Mouse (Mus musculus) spleen, adult 2 months (tissue): Measurements from ENCODE around the gene Ppp6r1. TPM values are rescaled to one million over a fixed set of nuclear protein-coding genes. Genes with fewer than 3 reads are reported as not detected.

Experiments
- DNase-seq, 2 experiments: peaks; one replicate each; pipeline versions ENCODE4 v3.0.0 to v3.0.0-alpha.2; 2012 to 2021; ENCODE audit warnings: low spot score in 2 of 2, low read depth in 1 of 2
- H3K27ac ChIP-seq: fragments of 200-500 bp; 2 replicates; pipeline ENCODE4 v1.5.1; 2012; ENCODE audit warnings: low read length, inconsistent platforms; ENCODE audit not compliant: insufficient read depth
- H3K27me3 ChIP-seq: fragments of 200-500 bp; 2 replicates; pipeline ENCODE4 v1.6.1; 2012; ENCODE audit warnings: mild to moderate bottlenecking, moderate library complexity, low read length, inconsistent platforms; ENCODE audit not compliant: control insufficient read depth, insufficient read depth
- H3K36me3 ChIP-seq: fragments of 200-500 bp; 2 replicates; pipeline ENCODE4 v1.6.1; 2012; ENCODE audit warnings: mild to moderate bottlenecking, low read length, inconsistent platforms; ENCODE audit not compliant: control insufficient read depth, insufficient read depth
- H3K4me1 ChIP-seq: fragments of 200-500 bp; 2 replicates; pipeline ENCODE4 v1.6.1; 2011; ENCODE audit warnings: inconsistent platforms; ENCODE audit not compliant: control insufficient read depth, insufficient read depth, insufficient read length
- H3K4me3 ChIP-seq: fragments of 200-500 bp; 2 replicates; pipeline ENCODE4 v1.5.1; 2011; ENCODE audit warnings: mild to moderate bottlenecking, inconsistent platforms; ENCODE audit not compliant: insufficient read depth, insufficient read length; ENCODE audit errors: extremely low read depth
- CTCF ChIP-seq: fragments of 200-500 bp; IDR thresholded peaks from 2 replicates; pipeline ENCODE4 v1.5.1; 2011; ENCODE audit warnings: mild to moderate bottlenecking, inconsistent platforms; ENCODE audit not compliant: insufficient read depth, insufficient read length, insufficient replicate concordance; ENCODE audit errors: extremely low read depth
- POLR2A ChIP-seq: fragments of 200-500 bp; IDR thresholded peaks from 2 replicates; pipeline ENCODE4 v1.6.1; 2011; ENCODE audit warnings: low read depth, low read length, inconsistent platforms
- WGBS: fragments of 180-500 bp; shearing (Covaris S2); methylation state at CpG from one replicate; pipeline ENCODE4 v1.1.7; 2018; 5-methylcytosine and 5-hydroxymethylcytosine counted together
- polyA plus RNA-seq: library from polyadenylated mRNA; depleted of rRNA; stranded (reverse); fragments of >200 nt; gene quantifications from 2 replicates; pipeline ENCODE4 v1.2.3, GENCODE M21; 2012

The Ppp6r1 gene
- polyA plus RNA-seq, 1 experiment, result 136 TPM

DNA sequence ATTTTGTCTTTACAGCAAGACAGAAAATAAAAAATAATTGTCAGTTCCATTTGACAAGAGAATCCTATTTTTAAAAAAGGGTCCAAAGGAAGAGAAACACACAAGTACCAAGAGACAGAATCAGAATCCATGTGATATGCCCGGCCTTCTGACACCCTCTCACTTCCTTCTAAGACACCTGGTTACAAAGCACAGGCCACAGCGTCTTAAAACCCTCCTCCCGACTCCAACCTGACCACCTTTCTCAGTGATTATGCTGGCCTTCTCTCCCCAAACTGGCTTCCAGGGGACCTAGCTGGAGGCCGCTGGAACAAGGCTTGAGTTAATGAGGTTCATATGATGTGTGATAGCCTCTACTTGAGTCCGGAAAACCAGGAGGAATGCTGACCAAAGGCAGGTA lies 5.5 kb downstream of the Ppp6r1 start:
- TF ChIP-seq CTCF (no peak), POLR2A (no peak)
- Histone ChIP-seq H3K4me1 (peaks cover 44% of the 10 kb centered on the region), H3K27me3 (no peaks in the 10 kb centered on the region), H3K4me3 (peak overlapping the region; percentile 38; the same call in 1 of the 2 replicates), H3K27ac (peak overlapping the region; percentile 96), H3K36me3 (no peaks in the 10 kb centered on the region)
- DNase-seq, result no peak
- WGBS, result 10% methylated on average over 5 of the region's 5 CpGs

DNA sequence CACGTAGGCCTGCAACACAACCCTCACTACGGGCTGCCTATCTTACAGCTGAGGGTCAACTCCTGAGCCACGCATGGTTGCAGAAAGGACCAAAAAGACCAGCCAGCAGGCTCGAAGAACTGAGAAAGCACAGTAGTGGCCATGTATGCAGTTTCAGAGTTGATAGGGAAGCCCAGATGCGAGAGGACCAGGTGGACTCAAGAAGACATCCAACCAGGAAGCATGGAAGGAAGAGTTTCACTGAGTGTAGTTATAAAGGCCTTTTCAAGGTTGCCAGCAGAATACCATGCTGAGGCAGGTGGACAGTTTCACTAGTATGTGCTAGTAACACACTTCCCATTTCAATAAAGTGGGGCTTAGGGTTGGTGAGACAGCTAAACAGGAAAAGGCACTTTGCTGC lies 6.1 kb downstream of the Ppp6r1 start:
- peaks cover 49% of the 10 kb centered on the region for H3K4me1 ChIP-seq
- H3K27ac ChIP-seq, result peak overlapping the region; percentile 96
- DNase-seq, result no peak
- no peaks in the 10 kb centered on the region for H3K27me3 ChIP-seq
- H3K4me3 ChIP-seq, result no peak overlapping the region
- WGBS, result 33% methylated on average over 5 of the region's 5 CpGs
- no peaks in the 10 kb centered on the region for H3K36me3 ChIP-seq
- no peak for TF ChIP-seq POLR2A
- TF ChIP-seq CTCF, result no peak

DNA sequence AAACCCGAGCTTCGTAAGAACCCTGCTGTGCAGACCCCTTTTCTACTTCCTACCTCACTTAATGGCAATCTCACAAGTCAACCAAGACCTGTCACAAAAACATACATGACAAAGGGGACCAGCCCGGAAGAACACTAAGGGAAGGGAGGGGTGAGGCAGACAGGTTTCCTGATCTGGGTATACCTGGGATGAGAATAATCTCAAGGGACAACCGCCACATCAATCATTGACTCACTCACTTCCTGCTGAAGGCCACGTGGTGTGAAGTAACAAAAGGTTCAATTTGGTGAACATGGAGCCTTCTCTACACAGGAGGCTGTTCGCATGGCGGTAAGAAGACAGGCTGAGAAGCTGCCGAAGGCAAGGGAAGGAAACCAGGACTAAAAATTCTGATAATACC lies 7.2 kb downstream of the Ppp6r1 start:
- peak; percentile 39 to 48 for DNase-seq
- Histone ChIP-seq H3K27me3 (no peaks in the 10 kb centered on the region), H3K4me3 (peak overlapping the region; percentile 6; the same call in 1 of the 2 replicates), H3K36me3 (0 out of 2 replicates have a peak, but pooled peaks cover under 1% of the 10 kb centered on the region), H3K4me1 (peaks cover 51% of the 10 kb centered on the region), H3K27ac (peak overlapping the region; percentile 74)
- TF ChIP-seq POLR2A, result no peak
- WGBS, result 13% methylated on average over 8 of the region's 8 CpGs

DNA sequence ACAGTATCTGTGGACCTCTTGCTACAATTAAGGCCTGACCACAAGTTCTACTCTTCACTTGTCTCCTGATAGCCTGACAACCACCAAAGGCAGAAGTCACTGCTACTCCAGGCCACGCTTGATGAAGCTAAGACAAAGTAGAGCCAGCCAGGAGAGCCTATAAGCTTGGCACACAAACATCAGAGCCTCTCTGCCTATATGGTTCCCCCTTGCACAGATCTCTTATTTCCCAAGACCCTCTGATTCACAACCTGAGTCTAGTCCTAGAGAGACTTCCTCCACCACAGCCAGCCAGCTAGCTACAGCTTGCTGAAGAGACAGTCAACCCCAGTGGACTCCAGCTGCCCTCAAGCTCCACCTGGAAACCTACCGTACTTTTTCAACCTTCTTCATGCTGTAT lies 10.8 kb downstream of the Ppp6r1 start:
- Histone ChIP-seq H3K27me3 (no peaks in the 10 kb centered on the region), H3K4me3 (no peak overlapping the region), H3K4me1 (peaks cover 29% of the 10 kb centered on the region), H3K27ac (peak overlapping the region; percentile 11; the same call in 1 of the 2 replicates), H3K36me3 (peaks cover 27% of the 10 kb centered on the region)
- TF ChIP-seq POLR2A (no peak), CTCF (no peak)
- WGBS, result 69% methylated on average over 2 of the region's 2 CpGs
- no peak for DNase-seq

DNA sequence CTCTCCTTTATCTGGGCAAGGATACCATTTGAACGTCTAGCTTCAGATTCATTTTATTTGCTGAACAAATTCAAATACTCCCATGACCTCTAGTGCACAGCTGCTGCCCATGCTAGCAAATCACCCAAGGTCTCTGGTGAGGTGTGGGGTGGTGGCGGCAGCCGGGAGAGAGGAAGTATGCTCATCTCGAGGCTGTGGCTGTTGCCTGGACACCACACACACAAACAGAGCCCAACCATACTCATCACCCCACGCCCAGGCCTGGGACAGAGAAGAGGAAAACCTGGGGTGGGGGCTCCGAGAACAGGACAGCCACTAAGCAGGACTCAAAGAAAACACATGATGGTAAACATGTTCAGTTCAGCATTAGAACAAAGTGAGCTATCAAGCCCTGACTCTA lies 11.5 kb downstream of the Ppp6r1 start:
- no peak for TF ChIP-seq POLR2A
- TF ChIP-seq CTCF, result no peak
- peak; percentile 41 to 59 for DNase-seq
- peaks cover 22% of the 10 kb centered on the region for H3K4me1 ChIP-seq
- no peak overlapping the region for H3K27ac ChIP-seq
- WGBS, result 22% methylated on average over 6 of the region's 6 CpGs
- peaks cover 32% of the 10 kb centered on the region for H3K36me3 ChIP-seq
- no peaks in the 10 kb centered on the region for H3K27me3 ChIP-seq
- no peak overlapping the region for H3K4me3 ChIP-seq

DNA sequence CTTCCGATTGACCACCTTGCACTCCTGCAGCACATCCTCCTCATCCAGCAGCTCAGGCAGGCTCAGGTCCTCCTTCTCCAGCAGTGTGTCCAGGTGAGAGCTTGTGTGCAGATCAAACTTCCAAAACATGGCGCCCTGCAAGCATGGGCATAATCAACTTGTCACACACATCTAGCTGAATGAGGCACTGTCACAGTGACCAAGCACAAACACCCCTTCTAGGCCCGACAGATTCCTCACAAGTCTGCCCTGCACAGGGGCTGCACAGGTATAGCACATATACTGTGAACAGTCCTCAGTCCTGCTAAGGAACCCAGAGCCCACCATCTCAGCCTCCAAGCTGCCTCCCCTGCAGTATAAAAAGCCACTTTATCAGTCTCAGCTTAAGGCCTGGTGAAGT lies 12.0 kb downstream of the Ppp6r1 start:
- peaks cover 21% of the 10 kb centered on the region; the same call in 1 of the 2 replicates for H3K4me1 ChIP-seq
- peaks cover 37% of the 10 kb centered on the region for H3K36me3 ChIP-seq

DNA sequence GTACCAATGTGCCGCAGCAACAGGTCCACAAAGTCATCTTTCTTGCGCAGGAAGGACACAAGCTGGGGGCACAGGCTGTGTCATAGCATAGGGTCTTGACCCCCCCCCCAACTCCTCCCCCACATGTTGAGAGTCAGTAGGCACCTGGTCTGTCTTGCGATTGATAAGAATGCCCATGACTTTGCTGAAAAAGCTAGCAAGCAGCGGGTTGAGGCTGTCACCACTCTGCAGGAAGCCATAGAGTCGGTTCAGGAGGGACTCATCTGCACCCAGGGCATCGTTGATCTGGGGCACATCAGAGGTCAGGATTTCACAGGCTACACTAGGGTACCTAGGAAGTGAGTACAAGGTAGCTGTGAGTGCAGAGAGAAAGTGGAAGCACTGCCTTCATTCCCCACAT lies 15.6 kb downstream of the Ppp6r1 start:
- DNase-seq, result no peak
- WGBS, result 51% methylated on average over 6 of the region's 6 CpGs
- no peak for TF ChIP-seq POLR2A
- TF ChIP-seq CTCF, result no peak
- H3K27ac ChIP-seq, result no peak overlapping the region
- no peak overlapping the region for H3K4me3 ChIP-seq
- H3K4me1 ChIP-seq, result peaks cover 13% of the 10 kb centered on the region; the same call in 1 of the 2 replicates
- peaks cover 61% of the 10 kb centered on the region for H3K36me3 ChIP-seq
- H3K27me3 ChIP-seq, result no peaks in the 10 kb centered on the region

More for the DNA sequence above, 12.0 kb downstream of the Ppp6r1 start:
- H3K4me3 ChIP-seq, result no peak overlapping the region
- TF ChIP-seq POLR2A (no peak), CTCF (no peak)
- H3K27ac ChIP-seq, result no peak overlapping the region
- 84% methylated on average over 3 of the region's 3 CpGs for WGBS
- H3K27me3 ChIP-seq, result no peaks in the 10 kb centered on the region
- no peak for DNase-seq
